Mouse (Mus musculus) CH12.LX (cell line): ENCODE measurements around the gene Gdf15. TPM values are rescaled to one million over a fixed set of nuclear protein-coding genes. Genes with fewer than 3 reads are reported as not detected.
A peak's percentile ranks its signal among the peaks of the same experiment; 100 is the strongest.

Experiments used
- DNase-seq: peaks from one replicate; pipeline ENCODE4 v3.0.0-alpha.2; 2013; ENCODE audit errors: extremely low read depth
- H3K27ac ChIP-seq: 2 replicates; pipeline ENCODE4 v1.5.1; 2012; ENCODE audit warnings: low read depth, mild to moderate bottlenecking, control low read depth, moderate library complexity; ENCODE audit not compliant: insufficient read depth
- H3K27me3 ChIP-seq: replicated peaks from 2 replicates; pipeline ENCODE3; 2012; ENCODE audit warnings: inconsistent platforms
- H3K36me3 ChIP-seq, 2 experiments: replicated peaks in 1 of 2; 2 replicates each; pipeline versions ENCODE3 to v1.6.1; 2012; ENCODE audit warnings: inconsistent platforms in 1 of 2, low read length in 1 of 2, mild to moderate bottlenecking in 1 of 2, mixed read lengths in 1 of 2, moderate library complexity in 1 of 2; ENCODE audit not compliant: control insufficient read depth in 1 of 2, insufficient read depth in 1 of 2
- H3K4me1 ChIP-seq, 2 experiments: 2 replicates each; pipeline ENCODE4 v1.6.1; 2012; ENCODE audit warnings: inconsistent platforms in 1 of 2, moderate library complexity in 1 of 2; ENCODE audit not compliant: insufficient read depth in 2 of 2, control insufficient read depth in 1 of 2
- H3K4me2 ChIP-seq: 2 replicates; pipeline ENCODE4 v1.6.1; 2012; ENCODE audit warnings: low read depth, mild to moderate bottlenecking, control low read depth; ENCODE audit not compliant: poor library complexity, insufficient read depth, severe bottlenecking
- H3K4me3 ChIP-seq, 3 experiments: fragments of 150-350 bp in 1 of 3; sonication (generic) in 1 of 3; replicated peaks in 1 of 3; 2 replicates each; pipeline versions ENCODE3 to v1.5.1; 2011 to 2012; ENCODE audit warnings: low read depth in 2 of 3, low read length in 2 of 3, mild to moderate bottlenecking in 2 of 3, moderate library complexity in 2 of 3, control low read depth in 1 of 3, improper control_type of control experiment in 1 of 3, inconsistent platforms in 1 of 3, mixed read lengths in 1 of 3; ENCODE audit not compliant: poor library complexity in 1 of 3
- H3K79me2 ChIP-seq: replicated peaks from 2 replicates; pipeline ENCODE4 v1.6.1; 2012; ENCODE audit warnings: mild to moderate bottlenecking, moderate library complexity; ENCODE audit not compliant: control insufficient read depth, poor library complexity, insufficient read depth, severe bottlenecking; ENCODE audit errors: extremely low read depth
- H3K9ac ChIP-seq: 2 replicates; pipeline ENCODE4 v1.6.1; 2012; ENCODE audit warnings: low read depth, mild to moderate bottlenecking, control low read depth, moderate library complexity; ENCODE audit not compliant: insufficient read depth
- H3K9me3 ChIP-seq: replicated peaks from 2 replicates; pipeline ENCODE3; 2012; ENCODE audit warnings: low read length, inconsistent platforms, mixed read lengths
- BHLHE40 ChIP-seq: IDR thresholded peaks from 2 replicates; pipeline ENCODE4 v1.6.1; 2011; ENCODE audit warnings: mild to moderate bottlenecking, low read depth, low read length, improper control_type of control experiment
- CHD2 ChIP-seq: IDR thresholded peaks from 2 replicates; pipeline ENCODE4 v1.6.1; 2011; ENCODE audit warnings: low read length, improper control_type of control experiment
- CTCF ChIP-seq, 2 experiments: IDR thresholded peaks in 1 of 2; conservative IDR thresholded peaks in 1 of 2; 2 replicates each; pipeline ENCODE4 v1.5.1; 2011 to 2012; ENCODE audit warnings: low read depth in 2 of 2, low read length in 2 of 2, improper control_type of control experiment in 1 of 2, inconsistent platforms in 1 of 2, mild to moderate bottlenecking in 1 of 2, moderate library complexity in 1 of 2
- E2F4 ChIP-seq: IDR thresholded peaks from 2 replicates; pipeline ENCODE4 v1.6.1; 2011; ENCODE audit warnings: low read depth, low read length, improper control_type of control experiment; ENCODE audit not compliant: insufficient replicate concordance
- EP300 ChIP-seq: IDR thresholded peaks from 2 replicates; pipeline ENCODE4 v1.6.1; 2011; ENCODE audit warnings: low read length, improper control_type of control experiment
- ETS1 ChIP-seq: conservative IDR thresholded peaks from 2 replicates; pipeline ENCODE4 v1.6.1; 2012; ENCODE audit warnings: low read depth, mild to moderate bottlenecking, inconsistent platforms, low read length, improper control_type of control experiment, moderate library complexity
- GABPA ChIP-seq: IDR thresholded peaks from 2 replicates; pipeline ENCODE4 v1.6.1; 2012; ENCODE audit warnings: low read depth, low read length, improper control_type of control experiment, inconsistent platforms; ENCODE audit not compliant: insufficient replicate concordance
- HCFC1 ChIP-seq: IDR thresholded peaks from 2 replicates; pipeline ENCODE4 v1.6.1; 2012; ENCODE audit warnings: low read depth, mild to moderate bottlenecking, inconsistent platforms, low read length, improper control_type of control experiment
- IRF4 ChIP-seq: IDR thresholded peaks from 2 replicates; pipeline ENCODE4 v1.6.1; 2014; ENCODE audit warnings: low read depth, mild to moderate bottlenecking, inconsistent platforms, low read length, improper control_type of control experiment
- JUN ChIP-seq: IDR thresholded peaks from 2 replicates; pipeline ENCODE4 v1.6.1; 2011; ENCODE audit warnings: low read depth, mild to moderate bottlenecking, low read length, improper control_type of control experiment, moderate library complexity; ENCODE audit not compliant: insufficient read depth
- JUND ChIP-seq: conservative IDR thresholded peaks from 2 replicates; pipeline ENCODE4 v1.6.1; 2011; ENCODE audit warnings: low read depth, low read length, improper control_type of control experiment
- KAT2A ChIP-seq: IDR thresholded peaks from 2 replicates; pipeline ENCODE4 v1.6.1; 2012; ENCODE audit warnings: low read length, improper control_type of control experiment, inconsistent platforms; ENCODE audit not compliant: insufficient replicate concordance
- MAFK ChIP-seq: IDR thresholded peaks from 2 replicates; pipeline ENCODE4 v1.6.1; 2011; ENCODE audit warnings: low read length, improper control_type of control experiment; ENCODE audit not compliant: insufficient replicate concordance
- MAX ChIP-seq: IDR thresholded peaks from 2 replicates; pipeline ENCODE4 v1.6.1; 2011; ENCODE audit warnings: low read length, improper control_type of control experiment
- MAZ ChIP-seq: IDR thresholded peaks from 2 replicates; pipeline ENCODE4 v1.6.1; 2012; ENCODE audit warnings: low read depth, mild to moderate bottlenecking, inconsistent platforms, low read length, improper control_type of control experiment, moderate library complexity
- MEF2A ChIP-seq: IDR thresholded peaks from 2 replicates; pipeline ENCODE4 v1.6.1; 2014; ENCODE audit warnings: low read depth, mild to moderate bottlenecking, inconsistent platforms, low read length, improper control_type of control experiment, borderline replicate concordance
- MXI1 ChIP-seq: IDR thresholded peaks from 2 replicates; pipeline ENCODE4 v1.6.1; 2011; ENCODE audit warnings: mild to moderate bottlenecking, low read depth, low read length, improper control_type of control experiment
- NELFE ChIP-seq: IDR thresholded peaks from 2 replicates; pipeline ENCODE4 v1.6.1; 2011; ENCODE audit warnings: low read depth, low read length, improper control_type of control experiment
- NRF1 ChIP-seq: IDR thresholded peaks from 2 replicates; pipeline ENCODE4 v1.6.1; 2014; ENCODE audit warnings: low read depth, mild to moderate bottlenecking, inconsistent platforms, low read length, improper control_type of control experiment, moderate library complexity
- PAX5 ChIP-seq: IDR thresholded peaks from 2 replicates; pipeline ENCODE4 v1.6.1; 2012; ENCODE audit warnings: low read length, inconsistent platforms, mixed read lengths
- POLR2A ChIP-seq: IDR thresholded peaks from 2 replicates; pipeline ENCODE4 v1.6.1; 2011; ENCODE audit warnings: low read depth, mild to moderate bottlenecking, improper control_type of control experiment, low read length
- POLR2AphosphoS2 ChIP-seq: IDR thresholded peaks from 2 replicates; pipeline ENCODE4 v1.6.1; 2011; ENCODE audit warnings: low read depth, low read length, improper control_type of control experiment
- RAD21 ChIP-seq: IDR thresholded peaks from 2 replicates; pipeline ENCODE4 v1.6.1; 2011; ENCODE audit warnings: low read depth, mild to moderate bottlenecking, low read length, improper control_type of control experiment, moderate library complexity
- SIN3A ChIP-seq: IDR thresholded peaks from 2 replicates; pipeline ENCODE4 v1.6.1; 2012; ENCODE audit warnings: low read length, improper control_type of control experiment, inconsistent platforms
- SMC3 ChIP-seq: IDR thresholded peaks from 2 replicates; pipeline ENCODE4 v1.6.1; 2011; ENCODE audit warnings: low read depth, low read length, improper control_type of control experiment
- TCF12 ChIP-seq: IDR thresholded peaks from 2 replicates; pipeline ENCODE4 v1.6.1; 2014; ENCODE audit warnings: low read depth, mild to moderate bottlenecking, inconsistent platforms, low read length, improper control_type of control experiment
- UBTF ChIP-seq: IDR thresholded peaks from 2 replicates; pipeline ENCODE4 v1.6.1; 2012; ENCODE audit warnings: low read depth, mild to moderate bottlenecking, inconsistent platforms, low read length, improper control_type of control experiment, moderate library complexity
- USF1 ChIP-seq: IDR thresholded peaks from 2 replicates; pipeline ENCODE4 v1.6.1; 2014; ENCODE audit warnings: low read depth, mild to moderate bottlenecking, inconsistent platforms, low read length, improper control_type of control experiment
- ZC3H11A ChIP-seq: IDR thresholded peaks from 2 replicates; pipeline ENCODE4 v1.6.1; 2012; ENCODE audit warnings: low read depth, mild to moderate bottlenecking, inconsistent platforms, low read length, improper control_type of control experiment
- dilution Hi-C: fragments of 300-500 bp; cut with MboI; formaldehyde crosslinking; loops from 2 replicates; pipeline ENCODE4 v1.14.3; 2020; ENCODE audit warnings: low sequenced_read_pairs; ENCODE audit not compliant: extremely low pct_unique_long_range_greater_than_20kb, extremely low pct_ligation_motif_present
- in situ Hi-C: fragments of 300-500 bp; cut with MboI; formaldehyde crosslinking; loops from 3 replicates; pipeline ENCODE4 v1.14.3; 2019; ENCODE audit warnings: low sequenced_read_pairs, low pct_ligation_motif_present, low pct_unique_long_range_greater_than_20kb, mixed read lengths
- polyA plus RNA-seq: library from polyadenylated mRNA; unstranded; fragments of >175 nt; gene quantifications from 2 replicates; pipeline ENCODE4 v1.2.1, GENCODE M21; 2012; ENCODE audit warnings: low read depth; ENCODE audit not compliant: insufficient read length
- total RNA-seq, 2 experiments: library from RNA; depleted of rRNA; stranded (reverse); fragments of 300-350 nt in 1 of 2; fragments of >200 nt in 1 of 2; gene quantifications; 2 replicates each; pipeline ENCODE4 v1.2.3; 2012 to 2014

Gdf15 gene
- total and polyA plus RNA-seq, 3 experiments: 0.16 to 0.21 TPM; not detected in 1

DNA sequence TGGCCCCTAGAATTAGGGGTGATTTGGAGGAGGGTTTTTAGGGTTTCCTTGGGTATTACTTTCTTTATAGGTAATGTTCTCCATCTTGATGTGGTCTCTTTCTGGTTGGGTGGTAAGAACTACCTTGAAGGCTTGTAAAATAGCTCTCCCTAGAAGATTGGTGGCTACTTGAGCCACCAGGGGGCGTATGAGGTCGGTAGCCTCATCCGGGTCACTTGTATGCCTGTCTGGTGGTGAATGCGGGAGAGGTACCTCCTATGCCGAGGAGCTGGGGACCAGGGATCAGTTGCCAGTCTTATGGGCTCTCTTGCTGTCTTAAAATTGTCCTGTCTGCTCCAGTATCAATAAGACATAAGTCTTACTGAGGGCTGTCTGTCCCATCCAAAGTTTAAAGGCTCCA lies 7.2 kb downstream of the Gdf15 start:
- H3K36me3 ChIP-seq: peaks cover 0 to 4% of the 10 kb centered on the region in 2 experiments
- H3K9me3 ChIP-seq: peaks cover 8% of the 10 kb centered on the region
- no peaks in the 10 kb centered on the region for H3K27me3 ChIP-seq
- in situ Hi-C loops (no loop called here), dilution Hi-C loops (no loop called here)
- peaks cover 2 to 22% of the 10 kb centered on the region in 2 experiments for H3K4me1 ChIP-seq
- no peak overlapping the region for H3K4me3 ChIP-seq
- TF ChIP-seq CTCF (conservative IDR thresholded peaks at IDR 0.05 in 1 of 2, IDR thresholded peaks at IDR 0.05 in 1 of 2; ENCODE audit: low read depth in 2 of 2, low read length in 2 of 2) (peak in 1 of 2 experiments; percentile 53; a peak in 2 of 4 replicates), BHLHE40 (no peak), MAZ (no peak), CHD2 (no peak), MEF2A (no peak), EP300 (no peak), POLR2AphosphoS2 (no peak), JUND (no peak), ZC3H11A (no peak), IRF4 (no peak), SMC3 (peak; percentile 44), SIN3A (no peak), HCFC1 (no peak), NRF1 (no peak), GABPA (no peak), TCF12 (no peak), RAD21 (peak; percentile 5; the same call in 1 of the 2 replicates), MXI1 (no peak), MAX (no peak), PAX5 (no peak)
- no peak overlapping the region for H3K27ac ChIP-seq
- DNase-seq: no peak
- no peak overlapping the region for H3K9ac ChIP-seq
- no peak overlapping the region for H3K4me2 ChIP-seq
- H3K79me2 ChIP-seq: no peaks in the 10 kb centered on the region

DNA sequence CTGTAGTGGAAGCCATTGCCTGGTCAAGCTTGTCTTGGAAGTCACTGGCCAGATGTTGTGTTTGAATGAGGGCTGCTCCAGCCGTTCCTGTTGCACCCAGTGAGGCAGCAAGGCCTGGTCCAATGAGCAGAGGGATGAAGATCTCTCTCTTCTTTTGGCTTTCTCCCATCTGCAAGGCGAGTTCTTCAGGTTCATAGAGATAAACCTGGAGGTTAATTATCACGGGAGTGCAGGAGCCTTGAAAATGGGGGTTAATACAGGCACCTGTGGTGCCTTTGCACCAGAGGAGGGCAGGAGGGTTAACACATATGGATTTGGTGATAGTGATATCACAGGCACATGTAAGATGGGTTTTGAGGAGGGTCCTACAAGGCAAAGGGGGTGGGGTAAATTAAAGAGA lies 10.0 kb downstream of the Gdf15 start:
- H3K27ac ChIP-seq: no peak overlapping the region
- H3K9ac ChIP-seq: no peak overlapping the region
- dilution Hi-C loops: no loop called here

More for the DNA sequence above, 10.0 kb downstream of the Gdf15 start:
- in situ Hi-C loops: no loop called here
- Histone ChIP-seq H3K4me2 (no peak overlapping the region), H3K4me3 (no peak overlapping the region), H3K9me3 (peaks cover 8% of the 10 kb centered on the region), H3K79me2 (no peaks in the 10 kb centered on the region), H3K4me1 (peaks cover 18 to 33% of the 10 kb centered on the region in 2 experiments), H3K27me3 (no peaks in the 10 kb centered on the region), H3K36me3 (peaks cover 0 to 6% of the 10 kb centered on the region in 2 experiments)
- DNase-seq: no peak
- TF ChIP-seq JUND (no peak), USF1 (no peak), ETS1 (no peak), CHD2 (no peak), SIN3A (no peak), MAFK (no peak), MAX (no peak), UBTF (no peak), ZC3H11A (no peak), NRF1 (no peak), KAT2A (no peak), POLR2A (no peak), E2F4 (no peak), NELFE (no peak), JUN (no peak)
